ENCODE assay signal across 8 mouse cellular contexts in genomic region chr1:140531285-140531908, GRCm38 (mm10).
A peak's percentile ranks its signal among the peaks of the same experiment; 100 is the strongest.
DNase-seq lines count a peak whose midpoint lies in the region; ATAC-seq lines count a peak whose summit lies in the region.

No protein-coding gene starts in this region.

- ATAC-seq in forebrain, embryonic 11.5 days (replicated peaks; ENCODE audit: low FRiP score), result peak; percentile 72
- ATAC-seq in common myeloid progenitor, adult 5-6 weeks (replicated peaks; ENCODE audit: low read depth, poor library complexity, severe bottlenecking), result peak; percentile 58; the same call in 1 of the 2 replicates
- peak; percentile 56; the same call in 1 of the 2 replicates for ATAC-seq in hindbrain, embryonic 12.5 days (ENCODE audit: low FRiP score)
- ATAC-seq in neural tube, embryonic 15.5 days (ENCODE audit: low FRiP score), result peak; percentile 68; the same call in 1 of the 2 replicates

- no peak overlapping the region for H3K4me2 ChIP-seq in forebrain, embryonic 11.5 days (ENCODE audit: low read depth, low read length, severe bottlenecking)
- H3K4me2 ChIP-seq in hindbrain, embryonic 12.5 days (replicated peaks), result no peak overlapping the region
- H3K4me2 ChIP-seq in neural tube, embryonic 15.5 days, result no peak overlapping the region

- no peak overlapping the region for H3K4me3 ChIP-seq in forebrain, embryonic 11.5 days (ENCODE audit: low read depth, low read length)
- H3K4me3 ChIP-seq in forebrain, embryonic 10.5 days, result no peak overlapping the region
- no peak overlapping the region for H3K4me3 ChIP-seq in hindbrain, embryonic 12.5 days
- H3K4me3 ChIP-seq in neural tube, embryonic 15.5 days (replicated peaks), result no peak overlapping the region

- no peaks in the 10 kb centered on the region for H3K27me3 ChIP-seq in forebrain, embryonic 11.5 days (ENCODE audit: control insufficient read depth, insufficient read depth, low read length)
- H3K27me3 ChIP-seq in forebrain, embryonic 10.5 days (ENCODE audit: poor library complexity, severe bottlenecking), result no peaks in the 10 kb centered on the region
- H3K27me3 ChIP-seq in hindbrain, embryonic 12.5 days, result no peaks in the 10 kb centered on the region
- H3K27me3 ChIP-seq in neural tube, embryonic 15.5 days (replicated peaks), result no peaks in the 10 kb centered on the region

- no peak overlapping the region for H3K9ac ChIP-seq in forebrain, embryonic 11.5 days (ENCODE audit: low read length)
- H3K9ac ChIP-seq in hindbrain, embryonic 12.5 days, result no peak overlapping the region
- H3K9ac ChIP-seq in neural tube, embryonic 15.5 days (replicated peaks), result no peak overlapping the region

- no peaks in the 10 kb centered on the region for H3K36me3 ChIP-seq in forebrain, embryonic 11.5 days (ENCODE audit: control insufficient read depth, insufficient read depth, low read length)
- H3K36me3 ChIP-seq in forebrain, embryonic 10.5 days (replicated peaks), result no peaks in the 10 kb centered on the region
- H3K36me3 ChIP-seq in hindbrain, embryonic 12.5 days, result no peaks in the 10 kb centered on the region
- H3K36me3 ChIP-seq in neural tube, embryonic 15.5 days, result no peaks in the 10 kb centered on the region

- intact Hi-C loops in left cerebral cortex, postnatal 36 days (cut with DNase I), result loop anchor here (1.0 kb wide), 1 partner anchor 360 kb away; no protein-coding TSS in a partner anchor

- H3K27ac ChIP-seq in forebrain, embryonic 11.5 days (ENCODE audit: low read depth, low read length), result no peak overlapping the region
- H3K27ac ChIP-seq in forebrain, embryonic 10.5 days, result no peak overlapping the region
- no peak overlapping the region for H3K27ac ChIP-seq in hindbrain, embryonic 12.5 days
- H3K27ac ChIP-seq in neural tube, embryonic 15.5 days (replicated peaks), result no peak overlapping the region

- no peaks in the 10 kb centered on the region for H3K4me1 ChIP-seq in forebrain, embryonic 11.5 days (replicated peaks; ENCODE audit: control insufficient read depth, insufficient read depth, low read length)
- no peaks in the 10 kb centered on the region for H3K4me1 ChIP-seq in forebrain, embryonic 10.5 days
- no peaks in the 10 kb centered on the region for H3K4me1 ChIP-seq in hindbrain, embryonic 12.5 days
- no peaks in the 10 kb centered on the region for H3K4me1 ChIP-seq in neural tube, embryonic 15.5 days

- no peaks in the 10 kb centered on the region for H3K9me3 ChIP-seq in forebrain, embryonic 11.5 days (ENCODE audit: control insufficient read depth, low read length)
- H3K9me3 ChIP-seq in forebrain, embryonic 10.5 days, result no peaks in the 10 kb centered on the region
- H3K9me3 ChIP-seq in hindbrain, embryonic 12.5 days (replicated peaks), result no peaks in the 10 kb centered on the region
- H3K9me3 ChIP-seq in neural tube, embryonic 15.5 days (replicated peaks), result no peaks in the 10 kb centered on the region

- peak; percentile 53 for DNase-seq in forebrain, embryonic 11.5 days (ENCODE audit: low spot score)
- DNase-seq in forebrain, embryonic 10.5 days (ENCODE audit: extremely low spot score, low spot score), result no peak
- DNase-seq in 416B (ENCODE audit: low read depth), result peak; percentile 54
- DNase-seq in left cerebral cortex, postnatal 36 days (ENCODE audit: low spot score in 2 of 2), result peak; percentile 8 to 21
- no peak for DNase-seq in thymus, postnatal 25 days

- WGBS in forebrain, embryonic 11.5 days, result 44% methylated on average over 4 of the region's 4 CpGs
- WGBS in forebrain, embryonic 10.5 days, result 46% methylated on average over 4 of the region's 4 CpGs
- 39% methylated on average over 4 of the region's 4 CpGs for WGBS in hindbrain, embryonic 12.5 days
- 37% methylated on average over 4 of the region's 4 CpGs for WGBS in neural tube, embryonic 15.5 days

Comparison
In these comparisons a context has a peak if more than half of its experiments do, and no peak if none do; other contexts are left out.
1. DNase-seq: peak in forebrain, embryonic 11.5 days (single experiment), 416B (single experiment) and left cerebral cortex, postnatal 36 days (2 of 2); none in forebrain, embryonic 10.5 days (single experiment) and thymus, postnatal 25 days (single experiment).
2. Peak in every context shown above with its lines, with median percentiles within 50 percentile points of each other: ATAC-seq.